Mouse (Mus musculus): ENCODE results near the gene Pskh1. TPM values are rescaled to one million over a fixed set of nuclear protein-coding genes. Genes with fewer than 3 reads are reported as not detected.

Gene Pskh1
- 36.4 TPM for polyA plus RNA-seq (2021)

DNA sequence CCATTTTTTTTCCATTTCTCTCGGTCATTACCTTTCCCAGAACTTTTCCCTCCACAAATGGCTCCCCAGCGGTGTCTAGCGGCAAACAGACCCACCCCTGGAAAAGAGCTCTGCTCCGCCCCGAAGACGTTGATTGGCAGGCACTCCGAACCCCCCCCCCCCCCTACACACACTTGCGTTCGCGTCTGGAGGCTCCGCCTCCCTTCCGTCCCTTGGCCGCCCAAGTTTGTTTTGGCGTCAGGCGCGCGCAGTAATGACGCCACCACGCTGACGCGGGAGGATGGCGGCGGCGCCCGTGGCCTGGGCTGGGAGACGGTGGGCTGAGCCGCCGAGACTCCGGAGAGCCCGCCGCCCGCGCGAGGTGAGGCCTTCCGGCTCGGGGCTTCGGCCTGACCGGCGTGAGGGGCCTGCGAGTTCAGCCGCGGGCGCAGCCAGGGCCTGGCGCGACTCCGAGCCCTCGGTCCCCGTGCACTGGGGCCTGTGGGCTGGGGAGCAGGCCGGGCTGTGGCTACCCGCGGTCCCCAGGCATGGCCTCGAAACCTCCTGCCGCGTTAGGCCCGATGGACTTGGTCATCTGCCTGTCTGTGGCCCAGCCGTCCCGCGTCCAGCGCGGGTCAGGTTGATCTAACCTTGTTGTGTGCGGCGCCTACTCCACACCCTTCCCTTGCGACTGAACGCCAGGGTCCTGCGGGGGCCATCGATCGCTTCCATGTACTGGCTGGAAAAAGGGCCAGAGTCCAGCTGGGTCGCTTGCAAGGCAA lies at the start of gene Pskh1:
Gene Pskh1, plus strand, starts transcription at position 262 of the 761 bp plus-strand sequence.
- ChIA-PET CTCF (interaction anchor here (0.8 to 1.5 kb wide), 3 partner anchors 24 to 45 kb away, joined by 3 to 5 read pairs (median 3); partner anchors contain the start of gene Thap11), POLR2A (interaction anchor here (0.6 kb wide), 1 partner anchor 379 kb away, joined by 5 read pairs; no protein-coding TSS in a partner anchor)
- no peak for TF ChIP-seq CTCF (IDR thresholded peaks at IDR 0.05)
- H3K27me3 ChIP-seq: no peaks in the 10 kb centered on the region
- DNase-seq (ENCODE audit: low read depth, low spot score) (peak; percentile 50), ATAC-seq (peak; percentile 75)
- in situ Hi-C loops (cut with MboI; ENCODE audit: low pct_unique_long_range_greater_than_20kb): no loop called here

DNA sequence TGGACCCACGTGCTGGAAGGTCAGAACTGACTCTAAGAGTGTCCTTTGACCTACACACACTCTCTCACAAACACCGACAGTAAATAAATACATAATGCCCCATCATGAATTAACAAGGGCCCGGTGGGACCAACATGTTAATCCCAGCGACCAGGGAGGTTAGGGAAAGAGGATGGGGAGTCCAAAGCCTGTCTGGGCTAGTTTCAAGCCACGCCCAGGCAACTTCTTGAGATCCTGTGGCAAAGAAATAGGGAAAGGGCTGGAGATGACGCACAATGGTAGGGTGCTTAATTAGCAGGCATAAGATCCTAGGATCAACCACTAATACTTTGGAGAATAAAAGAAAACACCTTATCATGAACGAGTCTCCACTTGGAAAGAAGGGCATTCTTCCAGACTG lies 49.6 kb upstream of the Pskh1 start:
- ChIA-PET CTCF (no interaction called here), POLR2A (no interaction called here)
- DNase-seq (ENCODE audit: low read depth, low spot score): no peak
- in situ Hi-C loops (cut with MboI; ENCODE audit: low pct_unique_long_range_greater_than_20kb): no loop called here
- no peak for TF ChIP-seq CTCF (IDR thresholded peaks at IDR 0.05)
- no peak for ATAC-seq
- no peaks in the 10 kb centered on the region for H3K27me3 ChIP-seq

DNA sequence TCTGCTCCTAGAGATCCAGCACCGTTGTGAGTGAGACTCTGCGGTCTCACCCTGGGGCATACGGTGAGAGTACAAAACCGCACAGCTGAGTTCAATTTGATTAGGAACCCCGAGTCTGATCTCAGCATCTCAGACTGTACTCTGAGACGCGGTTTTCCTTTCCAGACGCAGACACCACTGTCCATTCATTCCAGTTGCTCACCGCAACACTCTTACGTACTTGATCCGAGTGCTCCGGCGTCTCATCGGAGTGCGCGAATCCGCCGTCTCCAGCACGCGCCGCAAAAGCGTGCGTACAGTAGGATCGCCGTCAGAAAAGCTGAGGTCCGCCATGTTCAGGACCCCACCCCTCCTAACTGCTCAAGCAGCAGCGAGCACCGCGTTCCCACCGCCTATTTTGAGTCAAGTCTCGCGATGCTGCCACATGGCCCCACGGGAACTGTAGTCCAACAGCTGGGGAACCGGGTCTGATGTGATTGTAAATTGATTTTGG lies 48.5 kb upstream of the Pskh1 start:
- POLR2A ChIA-PET: no interaction called here
- H3K27me3 ChIP-seq: no peaks in the 10 kb centered on the region
- no peak for DNase-seq (ENCODE audit: low read depth, low spot score)
- no peak for TF ChIP-seq CTCF (IDR thresholded peaks at IDR 0.05)
- peak; percentile 41 for ATAC-seq
- CTCF ChIA-PET: interaction anchor here (0.6 kb wide), 1 partner anchor 241 kb away, joined by 5 read pairs; no protein-coding TSS in a partner anchor
- in situ Hi-C loops (cut with MboI; ENCODE audit: low pct_unique_long_range_greater_than_20kb): no loop called here

DNA sequence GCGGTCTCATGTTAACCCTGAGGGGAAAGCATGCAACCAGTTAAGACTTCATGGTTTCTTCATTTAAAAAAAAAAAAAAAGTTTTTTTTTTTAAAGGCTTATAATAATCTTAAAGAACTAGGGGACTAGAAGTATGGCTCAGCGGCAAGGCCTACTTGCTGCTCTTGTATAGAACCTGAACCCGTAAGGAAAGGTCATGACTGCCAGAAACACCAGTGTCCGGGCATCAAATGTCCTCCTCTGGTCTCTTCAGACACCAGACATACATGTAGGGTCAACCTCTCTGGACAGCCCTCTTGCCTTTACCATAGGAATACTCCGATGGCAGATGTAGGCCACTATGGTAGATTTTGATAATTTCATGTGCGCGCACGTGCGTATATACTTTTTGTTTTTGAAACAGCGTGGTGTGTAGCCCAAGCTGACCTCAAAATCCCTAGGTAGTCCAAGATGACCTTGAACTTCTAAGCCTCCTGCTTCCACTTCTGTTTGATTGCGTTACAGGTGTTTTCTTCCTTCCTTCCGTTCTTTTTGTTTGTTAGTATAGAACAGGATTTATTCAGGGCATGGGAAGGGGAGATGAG lies 48.0 kb upstream of the Pskh1 start:
- in situ Hi-C loops (cut with MboI; ENCODE audit: low pct_unique_long_range_greater_than_20kb): no loop called here
- DNase-seq (ENCODE audit: low read depth, low spot score) (no peak), ATAC-seq (no peak)
- CTCF ChIA-PET: interaction anchor here (0.6 kb wide), 1 partner anchor 240 kb away, joined by 5 read pairs; no protein-coding TSS in a partner anchor
- H3K27me3 ChIP-seq: no peaks in the 10 kb centered on the region
- no peak for TF ChIP-seq CTCF (IDR thresholded peaks at IDR 0.05)
- POLR2A ChIA-PET: no interaction called here

DNA sequence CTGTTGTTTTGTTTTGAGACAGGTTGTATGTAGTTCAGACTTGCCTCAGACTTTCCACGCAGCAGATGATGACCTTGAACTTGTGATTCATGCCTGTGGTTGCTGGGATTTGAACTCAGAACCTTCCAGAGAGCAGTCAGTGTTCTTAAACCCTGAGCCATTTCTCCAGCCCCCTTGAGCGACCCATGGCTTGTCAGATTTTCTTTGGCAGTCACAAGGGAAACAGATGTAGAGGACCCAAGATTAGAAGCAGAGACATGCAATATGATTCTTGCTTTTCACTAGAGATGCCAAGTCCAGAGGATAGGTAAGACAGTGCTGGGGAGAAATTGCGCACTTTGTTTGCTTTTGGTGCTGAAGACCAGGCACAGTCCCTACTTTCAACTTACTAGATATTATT lies 47.1 kb upstream of the Pskh1 start, which contains the start of gene Cenpt:
Gene Cenpt, minus strand, starts transcription at position 101 of the 400 bp plus-strand sequence.
- H3K27me3 ChIP-seq: no peaks in the 10 kb centered on the region
- DNase-seq (ENCODE audit: low read depth, low spot score) (no peak), ATAC-seq (no peak)
- TF ChIP-seq CTCF (IDR thresholded peaks at IDR 0.05): no peak
- CTCF ChIA-PET: interaction anchor here (0.7 kb wide), 1 partner anchor 78 kb away, joined by 3 read pairs; no protein-coding TSS in a partner anchor
- in situ Hi-C loops (cut with MboI; ENCODE audit: low pct_unique_long_range_greater_than_20kb): no loop called here
- POLR2A ChIA-PET: no interaction called here

DNA sequence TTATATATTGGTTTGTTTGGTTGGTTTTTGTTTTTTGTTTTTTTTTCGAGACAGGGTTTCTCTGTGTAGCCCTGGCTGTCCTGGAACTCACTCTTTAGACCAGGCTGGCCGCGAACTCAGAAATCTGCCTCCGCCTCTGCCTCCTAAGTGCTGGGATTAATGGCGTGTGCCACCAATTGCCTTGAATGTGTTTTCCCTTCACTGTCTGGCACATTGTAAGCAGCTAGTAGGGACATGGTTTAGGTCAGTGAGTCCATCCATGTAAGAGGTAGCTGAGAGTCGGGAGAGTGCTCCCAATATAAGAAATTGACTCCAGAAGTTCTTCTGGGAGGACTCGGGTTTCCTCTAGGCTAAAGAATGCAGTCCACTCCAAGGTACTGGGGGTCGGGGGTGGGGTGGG lies 45.9 kb upstream of the Pskh1 start:
- CTCF ChIA-PET: interaction anchor here (1.1 to 2.1 kb wide), 8 partner anchors 10 to 140 kb away, joined by 3 to 12 read pairs (median 4); partner anchors contain the start of genes Ranbp10 and Tsnaxip1
- no peak for ATAC-seq

DNA sequence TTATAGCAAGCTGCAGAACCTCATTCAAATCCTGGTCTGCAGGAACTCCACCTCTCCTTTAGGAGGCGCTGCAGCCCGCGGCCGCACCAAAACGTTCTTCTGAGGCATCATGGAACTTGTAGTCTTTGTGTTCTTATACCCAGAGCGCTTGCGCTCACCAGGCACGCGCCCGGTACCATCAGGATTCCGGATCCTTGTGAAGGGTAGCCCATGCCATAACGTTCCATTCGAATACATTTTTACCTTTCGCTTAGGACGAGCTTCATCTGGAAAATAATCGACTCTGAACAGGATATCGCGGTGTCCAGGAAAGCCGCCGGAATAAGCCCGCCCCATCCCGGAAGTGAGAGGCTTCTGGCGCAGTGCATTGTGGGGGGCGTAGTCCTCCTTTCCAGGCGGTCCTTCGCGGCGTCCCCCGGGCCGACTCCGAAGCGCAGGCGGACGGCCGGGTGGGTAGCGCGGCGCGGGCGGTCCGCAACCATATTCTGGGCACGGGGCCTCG lies 45.5 kb upstream of the Pskh1 start, which contains the start of gene Thap11:
Gene Thap11, plus strand, starts transcription at position 418 of the 502 bp plus-strand sequence.
- ChIA-PET CTCF (interaction anchor here (0.9 to 2.1 kb wide), 12 partner anchors 10 to 141 kb away, joined by 3 to 12 read pairs (median 4); partner anchors contain the start of genes Pskh1, Ranbp10 and Tsnaxip1), POLR2A (interaction anchor here (0.5 to 2.0 kb wide), 5 partner anchors 18 to 1082 kb away, joined by 3 to 5 read pairs (median 4); no protein-coding TSS in a partner anchor)
- in situ Hi-C loops (cut with MboI; ENCODE audit: low pct_unique_long_range_greater_than_20kb): no loop called here
- peak; percentile 81 for ATAC-seq
- no peak for DNase-seq (ENCODE audit: low read depth, low spot score)
- H3K27me3 ChIP-seq: no peaks in the 10 kb centered on the region
- TF ChIP-seq CTCF (IDR thresholded peaks at IDR 0.05): no peak

More for the DNA sequence above, 45.9 kb upstream of the Pskh1 start:
- no peak for TF ChIP-seq CTCF (IDR thresholded peaks at IDR 0.05)
- DNase-seq (ENCODE audit: low read depth, low spot score): no peak
- in situ Hi-C loops (cut with MboI; ENCODE audit: low pct_unique_long_range_greater_than_20kb): no loop called here
- no peaks in the 10 kb centered on the region for H3K27me3 ChIP-seq
- POLR2A ChIA-PET: interaction anchor here (0.5 to 0.6 kb wide), 4 partner anchors 28 to 1082 kb away, joined by 3 to 5 read pairs (median 4); no protein-coding TSS in a partner anchor

DNA sequence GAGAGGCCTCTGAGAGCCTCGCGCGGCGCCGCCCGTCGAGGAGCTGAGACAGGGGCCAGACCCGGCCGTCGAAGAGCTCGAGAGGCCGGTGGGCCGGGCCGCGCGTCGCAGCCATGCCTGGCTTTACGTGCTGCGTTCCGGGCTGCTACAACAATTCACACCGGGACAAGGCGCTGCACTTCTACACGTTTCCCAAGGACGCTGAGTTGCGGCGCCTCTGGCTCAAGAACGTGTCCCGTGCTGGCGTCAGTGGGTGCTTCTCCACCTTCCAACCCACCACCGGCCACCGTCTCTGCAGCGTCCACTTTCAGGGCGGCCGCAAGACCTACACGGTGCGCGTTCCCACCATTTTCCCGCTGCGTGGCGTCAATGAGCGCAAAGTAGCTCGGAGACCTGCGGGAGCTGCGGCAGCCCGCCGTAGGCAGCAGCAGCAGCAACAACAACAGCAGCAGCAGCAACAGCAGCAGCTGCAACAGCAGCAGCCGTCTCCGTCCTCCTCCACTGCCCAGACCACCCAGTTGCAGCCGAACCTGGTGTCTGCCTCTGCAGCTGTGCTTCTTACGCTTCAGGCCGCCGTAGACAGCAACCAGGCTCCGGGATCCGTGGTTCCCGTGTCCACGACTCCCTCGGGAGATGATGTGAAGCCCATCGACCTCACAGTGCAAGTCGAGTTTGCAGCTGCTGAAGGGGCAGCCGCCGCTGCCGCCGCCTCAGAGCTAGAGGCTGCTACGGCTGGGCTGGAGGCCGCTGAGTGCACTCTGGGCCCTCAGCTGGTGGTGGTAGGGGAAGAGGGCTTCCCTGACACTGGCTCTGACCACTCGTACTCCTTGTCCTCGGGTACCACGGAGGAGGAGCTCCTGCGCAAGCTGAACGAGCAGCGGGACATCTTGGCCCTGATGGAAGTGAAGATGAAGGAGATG lies 44.7 kb upstream of the Pskh1 start:
- DNase-seq (ENCODE audit: low read depth, low spot score) (no peak), ATAC-seq (peak; percentile 21)
- CTCF ChIA-PET: interaction anchor here (0.9 to 2.1 kb wide), 15 partner anchors 9 to 141 kb away, joined by 3 to 12 read pairs (median 4); partner anchors contain the start of genes Pskh1, Ranbp10 and Tsnaxip1
- H3K27me3 ChIP-seq: no peaks in the 10 kb centered on the region
- in situ Hi-C loops (cut with MboI; ENCODE audit: low pct_unique_long_range_greater_than_20kb): no loop called here
- no peak for TF ChIP-seq CTCF (IDR thresholded peaks at IDR 0.05)
- POLR2A ChIA-PET: interaction anchor here (0.7 to 2.0 kb wide), 3 partner anchors 18 to 43 kb away, joined by 3 to 5 read pairs (median 4); no protein-coding TSS in a partner anchor

DNA sequence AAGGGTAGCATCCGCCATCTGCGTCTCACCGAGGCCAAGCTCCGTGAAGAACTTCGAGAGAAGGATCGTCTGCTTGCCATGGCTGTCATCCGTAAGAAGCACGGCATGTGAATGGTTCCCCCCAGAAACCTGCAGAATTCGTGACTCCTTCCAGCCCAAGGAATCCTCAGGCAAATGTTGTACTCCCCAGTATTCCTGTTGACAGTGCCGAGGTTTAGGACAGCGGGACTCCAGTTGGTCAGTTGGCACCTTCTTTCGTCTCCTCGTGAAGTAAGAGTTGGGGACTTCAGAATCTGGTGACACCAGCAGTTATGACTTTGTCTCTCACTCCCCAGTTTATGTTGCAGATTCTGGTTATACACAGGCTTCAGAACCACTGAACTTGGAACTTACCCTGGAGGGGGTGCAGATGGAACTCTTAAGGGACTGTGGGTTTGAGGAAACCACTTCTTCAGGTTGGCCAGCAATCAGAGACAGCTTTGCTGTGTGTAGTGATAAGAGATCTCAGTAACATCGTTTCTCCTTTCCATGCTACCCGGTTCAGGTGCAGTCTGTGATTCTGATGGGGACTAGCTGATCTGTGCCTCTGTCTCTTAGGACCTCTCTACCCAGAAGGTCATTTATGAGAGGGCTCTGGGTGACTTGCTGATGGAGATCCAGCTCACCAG lies 43.9 kb upstream of the Pskh1 start:
- H3K27me3 ChIP-seq: no peaks in the 10 kb centered on the region
- ATAC-seq: no peak
- POLR2A ChIA-PET: interaction anchor here (0.6 to 2.0 kb wide), 3 partner anchors 17 to 102 kb away, joined by 3 to 5 read pairs (median 4); no protein-coding TSS in a partner anchor
- DNase-seq (ENCODE audit: low read depth, low spot score): no peak
- CTCF ChIA-PET: interaction anchor here (0.9 to 1.9 kb wide), 4 partner anchors 38 to 75 kb away, joined by 3 to 5 read pairs (median 4); partner anchors contain the start of gene Pskh1
- in situ Hi-C loops (cut with MboI; ENCODE audit: low pct_unique_long_range_greater_than_20kb): no loop called here
- TF ChIP-seq CTCF (IDR thresholded peaks at IDR 0.05): no peak
